Mouse (Mus musculus) hindbrain, embryonic 15.5 days (tissue): ENCODE results near the gene Rassf1. TPM values are rescaled to one million over a fixed set of nuclear protein-coding genes. Genes with fewer than 3 reads are reported as not detected.

Experiments
- ATAC-seq: fragments of 200-750 bp; cut with Nextera tagmentation; 2 replicates; pipeline ENCODE4 v1.8.0; 2017; ENCODE audit warnings: low read depth, moderate number of reproducible peaks, moderate TSS enrichment; ENCODE audit not compliant: low FRiP score
- H3K27ac ChIP-seq: fragments of 300-500 bp; sonication (generic); replicated peaks from 2 replicates; pipeline ENCODE4 v1.5.1; 2015; ENCODE audit warnings: mild to moderate bottlenecking, inconsistent platforms
- H3K27me3 ChIP-seq: fragments of 300-500 bp; sonication (generic); 2 replicates; pipeline ENCODE4 v1.6.1; 2015; ENCODE audit warnings: control low read depth, inconsistent platforms
- H3K36me3 ChIP-seq: fragments of 300-500 bp; sonication (generic); 2 replicates; pipeline ENCODE4 v1.6.1; 2015; ENCODE audit warnings: control low read depth, inconsistent platforms
- H3K4me1 ChIP-seq: fragments of 300-500 bp; sonication (generic); replicated peaks from 2 replicates; pipeline ENCODE4 v1.6.1; 2015; ENCODE audit warnings: control low read depth, inconsistent platforms
- H3K4me2 ChIP-seq: fragments of 300-500 bp; sonication (generic); 2 replicates; pipeline ENCODE4 v1.6.1; 2015; ENCODE audit warnings: moderate library complexity, mild to moderate bottlenecking, inconsistent platforms
- H3K4me3 ChIP-seq: fragments of 300-500 bp; sonication (generic); 2 replicates; pipeline ENCODE4 v1.5.1; 2015; ENCODE audit warnings: mild to moderate bottlenecking, inconsistent platforms
- H3K9ac ChIP-seq: fragments of 300-500 bp; sonication (generic); 2 replicates; pipeline ENCODE4 v1.6.1; 2015; ENCODE audit warnings: inconsistent platforms
- H3K9me3 ChIP-seq: fragments of 300-500 bp; sonication (generic); 2 replicates; pipeline ENCODE4 v1.6.1; 2016; ENCODE audit warnings: control low read depth, inconsistent platforms
- WGBS: fragments of 180-500 bp; shearing (Covaris S2); methylation state at CpG from one replicate; pipeline ENCODE4 v1.1.7; 2015; 5-methylcytosine and 5-hydroxymethylcytosine counted together
- polyA plus RNA-seq: library from polyadenylated mRNA; unstranded; fragments of >200 nt; fragmentation: Nextera tagmentation; extraction: Ambion mirVana; gene quantifications from 2 replicates; pipeline ENCODE4 v1.2.1, GENCODE M21; 2015

The Rassf1 gene
- 43.6 and 43.9 TPM in 2 replicates for polyA plus RNA-seq

DNA sequence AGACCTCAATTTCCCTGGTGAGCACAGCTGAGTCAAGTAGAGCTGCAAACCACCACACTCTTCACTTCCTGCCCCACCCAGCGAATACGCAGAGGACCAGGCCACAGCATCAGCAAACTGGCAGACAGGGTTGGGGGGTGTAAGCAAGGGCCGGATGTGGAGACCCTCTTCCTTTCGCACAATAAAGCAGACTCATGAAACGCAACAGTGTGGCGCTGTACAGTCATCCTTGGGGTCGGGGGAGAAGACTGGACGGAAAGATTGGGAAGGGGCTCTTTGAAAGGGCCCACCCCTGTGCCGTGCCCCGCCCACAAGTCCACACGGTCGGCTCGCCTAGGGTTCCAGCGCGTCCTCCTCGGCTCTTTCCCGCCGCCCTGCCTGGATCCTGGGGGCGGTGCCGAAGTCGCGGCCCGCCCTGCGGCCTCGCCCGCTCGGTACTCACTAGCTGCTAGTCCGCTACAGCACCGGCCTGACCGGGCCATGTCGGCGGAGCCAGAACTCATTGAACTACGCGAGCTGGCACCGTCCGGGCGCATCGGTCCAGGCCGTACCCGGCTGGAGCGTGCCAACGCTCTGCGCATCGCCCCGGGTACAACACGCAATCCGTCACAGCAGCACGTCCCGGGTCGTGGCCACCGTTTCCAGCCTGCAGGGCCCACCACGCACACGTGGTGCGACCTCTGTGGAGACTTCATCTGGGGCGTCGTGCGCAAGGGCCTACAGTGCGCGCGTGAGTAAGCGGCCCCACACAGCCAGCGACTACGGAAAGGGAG lies at the start of gene Rassf1:
Rassf1 (plus strand) TSS at position 439 of the 773 bp plus-strand sequence.
- ATAC-seq, result no peak
- Histone ChIP-seq H3K27me3 (peaks cover 45% of the 10 kb centered on the region), H3K4me3 (peak within 1 kb of the TSS; percentile 35), H3K4me1 (peaks cover 54% of the 10 kb centered on the region), H3K27ac (no peak within 1 kb of the TSS), H3K9ac (peak within 1 kb of the TSS; percentile 39), H3K36me3 (no peaks in the 10 kb centered on the region), H3K9me3 (no peaks in the 10 kb centered on the region), H3K4me2 (peak within 1 kb of the TSS; percentile 63)
- WGBS, result 2% methylated on average over 63 of the region's 63 CpGs

DNA sequence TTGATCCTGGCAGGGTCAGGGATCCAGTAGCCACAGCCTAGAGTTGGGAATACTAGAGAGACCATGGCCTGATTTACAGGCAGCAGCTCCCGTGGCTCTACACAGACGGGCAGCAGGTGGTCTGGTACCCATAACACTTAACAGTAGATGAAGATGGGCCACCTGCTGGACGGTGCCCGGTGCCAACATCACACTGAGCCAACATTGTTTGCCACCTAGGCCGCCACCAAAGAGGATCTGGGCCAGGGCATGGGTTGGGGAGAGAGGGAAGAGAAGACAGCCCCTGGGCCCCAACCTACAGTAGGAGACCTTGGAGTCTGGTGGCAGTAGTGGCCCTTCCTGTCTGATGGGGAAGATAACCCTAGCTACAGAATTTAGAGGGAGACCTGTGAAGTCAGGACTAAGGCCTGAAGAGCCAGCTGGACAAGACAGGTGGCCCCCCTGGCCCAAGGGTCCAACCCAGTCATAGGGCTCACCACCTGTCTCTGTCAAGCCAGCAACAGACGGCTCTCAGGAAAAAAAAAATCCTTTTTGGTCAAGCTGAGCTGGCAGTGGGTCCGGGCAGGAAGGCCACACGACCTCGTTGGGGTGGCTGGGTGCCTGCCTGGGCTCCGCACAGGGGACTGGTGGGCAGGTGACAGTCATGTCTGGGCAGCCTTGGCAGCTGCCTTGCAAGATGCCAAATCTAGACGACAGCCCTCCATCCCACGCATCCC lies 49.1 kb upstream of the Rassf1 start:
- peaks cover 31% of the 10 kb centered on the region for H3K4me1 ChIP-seq

DNA sequence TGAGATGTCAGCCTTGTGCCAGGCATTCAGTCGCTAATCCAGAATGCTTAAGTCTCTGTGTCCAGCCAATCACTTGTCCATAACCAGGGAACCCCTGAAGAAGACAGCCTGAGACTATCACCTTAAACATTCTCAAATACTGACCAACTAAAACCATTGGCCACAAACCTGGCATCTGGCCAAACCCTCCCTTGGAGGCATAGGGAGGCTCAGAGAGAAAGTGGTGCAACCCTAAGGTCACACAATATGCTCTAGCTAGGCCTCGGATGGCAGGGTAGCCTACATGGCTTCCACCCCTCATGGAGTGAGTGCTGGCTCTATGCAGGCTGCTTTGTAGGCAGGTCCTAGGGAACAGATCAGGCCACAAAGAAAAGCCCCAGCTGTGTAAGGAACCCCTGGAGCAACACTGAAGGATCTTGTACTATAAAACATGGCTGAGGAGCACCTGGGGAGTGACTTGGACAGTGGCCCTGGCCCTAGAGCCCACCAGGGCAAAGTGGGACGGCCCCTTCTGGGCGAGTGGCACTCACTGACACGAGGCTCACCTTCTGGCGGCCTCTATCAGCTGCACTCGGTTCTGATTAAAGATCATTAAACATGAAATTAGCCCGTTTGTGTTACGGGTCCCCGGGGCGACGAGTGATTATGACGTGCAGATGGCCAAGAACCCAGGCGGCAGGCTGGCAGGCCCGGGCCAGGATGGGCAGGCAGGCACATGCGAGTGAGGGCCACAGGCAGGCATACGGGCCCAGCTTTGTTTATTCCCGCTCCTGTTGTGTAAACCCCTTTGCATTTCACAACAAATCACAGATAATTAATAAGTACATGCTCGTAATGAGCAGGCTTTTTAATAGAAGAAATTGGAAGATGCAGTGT lies 46.5 kb upstream of the Rassf1 start:
- H3K9ac ChIP-seq, result no peak overlapping the region
- H3K4me2 ChIP-seq, result no peak overlapping the region
- ATAC-seq, result 0 out of 2 replicates have a peak, but pooled peaks have one; percentile 20
- H3K4me3 ChIP-seq, result no peak overlapping the region
- peak overlapping the region; percentile 70 for H3K27ac ChIP-seq
- WGBS, result 41% methylated on average over 19 of the region's 19 CpGs
- no peaks in the 10 kb centered on the region for H3K27me3 ChIP-seq
- H3K4me1 ChIP-seq, result peaks cover 57% of the 10 kb centered on the region
- no peaks in the 10 kb centered on the region for H3K36me3 ChIP-seq
- H3K9me3 ChIP-seq, result no peaks in the 10 kb centered on the region

More for the DNA sequence above, 49.1 kb upstream of the Rassf1 start:
- Histone ChIP-seq H3K27me3 (no peaks in the 10 kb centered on the region), H3K4me3 (no peak overlapping the region), H3K9me3 (no peaks in the 10 kb centered on the region), H3K27ac (no peak overlapping the region), H3K36me3 (no peaks in the 10 kb centered on the region), H3K4me2 (no peak overlapping the region), H3K9ac (no peak overlapping the region)
- ATAC-seq, result no peak
- 73% methylated on average over 12 of the region's 12 CpGs for WGBS

DNA sequence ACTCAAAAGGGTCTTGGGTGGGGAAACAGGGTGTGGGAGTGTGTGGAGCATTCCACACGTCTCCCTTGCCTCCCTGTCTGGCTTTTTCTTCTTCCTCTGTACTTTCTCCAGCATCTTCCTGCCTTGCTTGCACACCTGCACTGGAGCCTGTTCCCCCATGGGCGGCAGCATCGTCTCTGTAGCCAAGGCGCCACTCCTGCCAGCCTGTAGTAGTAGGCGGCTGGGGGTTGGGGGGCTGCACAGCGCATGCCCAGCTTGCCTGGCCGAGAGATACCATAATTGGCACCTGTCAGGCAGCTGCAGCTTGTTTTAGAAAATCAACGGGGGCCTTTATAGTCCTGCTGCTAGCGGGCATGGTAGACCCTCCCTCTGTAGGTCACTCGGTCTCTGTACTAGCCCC lies 43.1 kb upstream of the Rassf1 start:
- Histone ChIP-seq H3K36me3 (no peaks in the 10 kb centered on the region), H3K9ac (no peak overlapping the region), H3K4me1 (peaks cover 85% of the 10 kb centered on the region), H3K27me3 (no peaks in the 10 kb centered on the region), H3K4me3 (no peak overlapping the region), H3K4me2 (no peak overlapping the region), H3K9me3 (no peaks in the 10 kb centered on the region), H3K27ac (0 out of 2 replicates have a peak overlapping the region, but pooled peaks have one; percentile 3)
- ATAC-seq, result no peak
- 53% methylated on average over 10 of the region's 10 CpGs for WGBS

DNA sequence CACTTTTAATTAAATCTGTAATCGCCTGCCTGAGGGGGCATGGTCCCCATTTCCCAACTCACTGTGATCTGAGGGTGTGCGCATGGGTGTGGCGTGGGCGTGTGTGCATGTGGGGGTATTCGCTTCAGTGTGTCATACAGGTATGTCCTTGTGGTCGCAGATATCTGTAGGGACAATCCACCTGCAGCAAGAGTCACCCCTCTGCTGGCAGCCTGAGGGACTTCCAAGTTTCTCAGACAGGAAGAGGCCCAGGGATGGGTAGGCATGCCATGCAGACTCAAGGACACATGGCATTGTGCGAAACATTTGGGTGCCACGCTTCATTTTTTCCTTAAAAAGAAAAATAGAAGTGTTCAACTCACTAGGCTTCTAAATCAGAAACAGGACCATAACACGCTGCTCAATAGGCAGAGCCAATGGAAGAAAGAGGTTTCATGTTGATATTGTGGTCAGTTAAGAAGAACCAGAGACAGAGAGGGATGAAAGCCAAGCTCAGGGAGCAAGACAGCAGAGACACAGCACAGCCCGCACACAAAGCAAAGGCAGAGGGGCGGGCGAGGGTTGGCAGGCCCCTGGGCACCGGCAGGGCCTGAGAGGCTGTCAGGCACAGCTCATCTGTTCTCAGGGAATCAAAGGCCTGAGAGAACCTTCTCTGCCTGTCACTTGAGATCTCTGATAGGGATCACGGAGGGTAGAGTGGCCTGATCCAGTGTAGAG lies 40.8 kb upstream of the Rassf1 start:
- peaks cover 77% of the 10 kb centered on the region for H3K4me1 ChIP-seq
- ATAC-seq, result no peak
- H3K9me3 ChIP-seq, result no peaks in the 10 kb centered on the region
- peak overlapping the region; percentile 63 for H3K27ac ChIP-seq
- no peaks in the 10 kb centered on the region for H3K36me3 ChIP-seq
- 70% methylated on average over 14 of the region's 14 CpGs for WGBS
- H3K27me3 ChIP-seq, result no peaks in the 10 kb centered on the region
- H3K9ac ChIP-seq, result no peak overlapping the region
- no peak overlapping the region for H3K4me2 ChIP-seq
- H3K4me3 ChIP-seq, result no peak overlapping the region

DNA sequence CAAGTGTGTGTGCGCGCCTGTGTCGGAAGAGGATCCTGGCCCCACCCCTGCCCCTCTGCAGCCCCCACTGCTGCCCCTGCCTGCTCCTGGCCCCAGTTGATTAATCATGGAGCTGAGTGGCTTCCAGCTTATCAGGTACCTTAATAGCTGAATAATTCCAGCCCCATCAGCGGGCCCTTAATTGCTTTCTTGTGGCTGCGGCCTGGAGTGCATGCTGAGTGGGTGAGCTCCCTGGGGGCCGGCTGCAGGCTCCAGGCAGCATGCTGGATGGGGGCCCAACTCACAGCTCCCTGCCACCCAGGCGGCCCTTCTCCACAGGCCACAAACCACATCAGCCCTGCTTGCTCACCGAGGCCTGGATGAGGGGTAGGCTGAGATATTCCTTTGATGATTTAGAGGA lies 39.9 kb upstream of the Rassf1 start:
- no peaks in the 10 kb centered on the region for H3K36me3 ChIP-seq
- H3K9me3 ChIP-seq, result no peaks in the 10 kb centered on the region
- ATAC-seq, result no peak
- H3K9ac ChIP-seq, result no peak overlapping the region
- no peaks in the 10 kb centered on the region for H3K27me3 ChIP-seq
- H3K27ac ChIP-seq, result peak overlapping the region; percentile 63
- H3K4me3 ChIP-seq, result no peak overlapping the region
- H3K4me2 ChIP-seq, result no peak overlapping the region
- 32% methylated on average over 8 of the region's 8 CpGs for WGBS
- peaks cover 70% of the 10 kb centered on the region for H3K4me1 ChIP-seq

DNA sequence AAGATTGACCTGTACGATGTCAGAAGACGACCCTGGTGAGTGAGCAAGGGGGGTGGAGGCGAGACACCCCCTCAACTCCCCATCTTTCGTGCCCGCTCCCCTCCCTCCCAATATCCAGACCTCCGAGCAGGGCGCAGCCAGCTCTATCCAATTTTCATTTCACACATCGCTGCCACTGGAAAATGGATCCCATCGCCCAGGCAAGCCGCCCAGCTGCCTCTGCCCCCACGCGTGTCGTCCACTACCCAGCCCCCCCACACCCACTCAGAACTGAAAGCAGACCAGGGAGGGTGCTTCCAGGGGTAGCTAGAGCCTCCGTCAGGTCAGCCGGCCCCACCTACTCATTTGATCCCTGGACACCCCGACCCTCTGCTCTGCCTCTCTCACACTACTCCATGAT lies 39.0 kb upstream of the Rassf1 start:
- Histone ChIP-seq H3K4me1 (peaks cover 67% of the 10 kb centered on the region), H3K27me3 (no peaks in the 10 kb centered on the region), H3K27ac (peak overlapping the region; percentile 63), H3K36me3 (no peaks in the 10 kb centered on the region), H3K9ac (no peak overlapping the region), H3K4me2 (no peak overlapping the region), H3K9me3 (no peaks in the 10 kb centered on the region), H3K4me3 (no peak overlapping the region)
- WGBS, result 41% methylated on average over 16 of the region's 16 CpGs
- no peak for ATAC-seq

DNA sequence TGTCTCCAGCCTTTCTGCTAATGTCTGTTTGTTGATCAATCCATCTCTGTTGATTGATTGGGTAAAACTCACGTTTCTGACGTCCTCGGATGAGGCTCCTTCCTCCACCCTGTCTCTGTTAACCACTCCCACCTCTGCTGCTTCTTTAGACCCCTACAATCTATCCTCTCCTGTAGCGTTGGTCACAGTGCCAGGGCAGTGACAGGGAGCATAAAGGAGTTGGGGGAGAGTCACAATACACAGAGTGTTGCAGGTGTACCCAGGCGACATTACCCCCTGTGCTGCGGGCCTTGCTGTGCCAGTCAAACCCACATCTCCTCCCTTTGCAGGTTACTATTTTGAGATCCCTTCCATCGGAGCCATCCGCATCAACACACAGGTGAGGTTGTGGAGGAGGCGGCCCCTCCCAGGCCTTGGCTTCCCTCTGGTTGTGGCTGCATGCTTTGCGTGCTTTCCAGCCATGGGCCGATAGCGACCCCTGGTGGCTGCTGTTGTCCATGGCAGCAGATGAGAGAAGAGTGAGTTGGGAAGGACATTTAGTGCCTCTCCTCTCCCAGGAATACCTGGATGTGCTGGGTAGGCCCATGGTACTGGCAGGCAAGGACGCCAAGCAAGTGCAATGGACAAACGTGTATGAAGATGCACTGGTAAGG lies 36.9 kb upstream of the Rassf1 start:
- ATAC-seq, result peak; percentile 63; the same call in 1 of the 2 replicates
- Histone ChIP-seq H3K9ac (no peak overlapping the region), H3K4me1 (peaks cover 46% of the 10 kb centered on the region), H3K36me3 (no peaks in the 10 kb centered on the region), H3K4me3 (no peak overlapping the region), H3K9me3 (no peaks in the 10 kb centered on the region), H3K27ac (no peak overlapping the region), H3K4me2 (no peak overlapping the region), H3K27me3 (no peaks in the 10 kb centered on the region)
- 21% methylated on average over 14 of the region's 14 CpGs for WGBS

DNA sequence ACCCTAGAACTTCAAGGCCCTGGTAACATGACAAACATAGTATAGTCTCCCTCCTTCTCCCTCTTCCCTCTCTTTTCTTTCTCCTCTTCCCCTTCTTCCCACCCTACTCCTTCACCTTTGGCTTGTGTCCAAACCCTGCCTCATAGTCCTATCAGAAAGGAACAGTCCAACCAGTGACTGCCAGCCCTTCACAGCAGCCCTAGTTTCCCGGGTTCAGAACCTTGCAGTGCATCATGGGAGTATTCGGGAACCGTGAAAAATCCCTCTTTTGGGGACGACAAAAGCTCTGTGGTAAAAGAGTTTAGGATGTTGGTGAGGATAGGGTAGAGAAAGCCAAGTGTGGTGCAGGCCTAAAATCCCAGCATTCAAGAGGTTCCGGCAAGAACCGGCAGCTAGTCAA lies 31.0 kb upstream of the Rassf1 start:
- no peak overlapping the region for H3K27ac ChIP-seq
- H3K4me2 ChIP-seq, result no peak overlapping the region
- H3K4me1 ChIP-seq, result peaks cover 20% of the 10 kb centered on the region
- no peaks in the 10 kb centered on the region for H3K9me3 ChIP-seq
- ATAC-seq, result no peak
- peaks cover 8% of the 10 kb centered on the region; the same call in 1 of the 2 replicates for H3K36me3 ChIP-seq
- peaks cover 12% of the 10 kb centered on the region for H3K27me3 ChIP-seq
- 40% methylated on average over 6 of the region's 6 CpGs for WGBS
- no peak overlapping the region for H3K4me3 ChIP-seq
- no peak overlapping the region for H3K9ac ChIP-seq

DNA sequence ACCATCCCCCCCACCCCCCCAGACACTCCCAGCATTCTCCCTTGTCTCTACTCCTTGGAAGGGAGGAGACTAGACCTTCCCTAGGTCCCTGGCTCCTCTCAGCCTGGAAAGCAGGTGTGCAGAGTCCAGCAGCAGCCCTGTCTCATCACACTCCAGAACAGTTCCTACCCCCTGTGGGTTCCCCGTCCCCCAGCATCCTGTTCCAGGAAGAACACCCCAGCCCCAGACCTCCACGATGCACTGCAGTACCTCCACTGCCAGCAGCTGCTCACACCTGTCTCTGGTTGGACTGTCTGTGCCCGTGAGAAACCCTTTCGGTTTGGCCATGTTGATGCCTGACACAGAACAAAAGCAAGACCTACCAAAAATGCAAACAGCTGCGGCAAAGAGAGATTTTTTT lies 30.2 kb upstream of the Rassf1 start:
- H3K9me3 ChIP-seq, result no peaks in the 10 kb centered on the region
- ATAC-seq, result no peak
- no peak overlapping the region for H3K4me3 ChIP-seq
- peaks cover 8% of the 10 kb centered on the region; the same call in 1 of the 2 replicates for H3K36me3 ChIP-seq
- no peak overlapping the region for H3K9ac ChIP-seq
- 0 out of 2 replicates have a peak overlapping the region, but pooled peaks have one; percentile 20 for H3K27ac ChIP-seq
- 63% methylated on average over 5 of the region's 5 CpGs for WGBS
- H3K4me2 ChIP-seq, result no peak overlapping the region
- H3K27me3 ChIP-seq, result peaks cover 20% of the 10 kb centered on the region
- H3K4me1 ChIP-seq, result peaks cover 21% of the 10 kb centered on the region
